Mouse (Mus musculus) liver, postnatal 0 days (tissue): Measurements from ENCODE around the gene 0610040J01Rik.

Source experiments
- CTCF ChIP-seq: sonication (generic); IDR thresholded peaks from 2 replicates; pipeline ENCODE4 v1.5.1; 2016; ENCODE audit warnings: antibody characterized with exemption, low read depth
- EP300 ChIP-seq: IDR thresholded peaks from 2 replicates; pipeline ENCODE4 v1.6.1; 2016; ENCODE audit warnings: antibody characterized with exemption, low read depth, mild to moderate bottlenecking

- TF ChIP-seq CTCF (no peak), EP300 (no peak)
Observed at GRCm38 (mm10) chr5:63818975-63819374, 6.8 kb downstream of the 0610040J01Rik start.
